Comparison of ENCODE assay signal across 8 mouse cellular contexts in the genomic region with DNA sequence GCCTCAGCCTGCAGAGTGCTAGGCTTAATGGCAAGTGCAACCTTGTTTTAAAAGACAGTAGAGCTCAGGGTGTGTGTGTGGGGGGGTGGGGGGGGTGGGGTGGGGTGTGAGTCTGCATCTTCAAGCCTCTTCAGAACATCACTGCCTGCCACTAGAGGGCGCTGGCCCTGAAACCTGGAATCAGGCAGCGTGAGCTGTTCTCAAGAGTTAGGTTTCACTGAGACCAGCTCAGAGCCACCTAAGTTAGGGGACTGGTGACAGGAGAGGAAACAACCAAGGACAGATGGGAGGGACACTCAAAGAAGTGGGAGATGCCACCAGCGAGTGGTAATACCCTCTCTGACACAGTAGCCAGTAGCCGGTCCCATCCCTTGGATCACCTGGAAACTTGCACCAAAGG.
A peak's percentile ranks its signal among the peaks of the same experiment; 100 is the strongest.
DNase-seq lines count a peak whose midpoint lies in the region; ATAC-seq and TF ChIP-seq lines count a peak whose summit lies in the region.

No protein-coding gene starts in this region.

- peak; percentile 79; the same call in 1 of the 2 replicates for TF ChIP-seq CTCF in testis, adult 2 months (IDR thresholded peaks at IDR 0.05; ENCODE audit: control insufficient read depth, insufficient read depth, insufficient replicate concordance, low read depth, low read length)

- no peaks in the 10 kb centered on the region for H3K36me3 ChIP-seq in testis, adult 2 months (ENCODE audit: control insufficient read depth, insufficient read depth, low read length)

- no peak overlapping the region for H3K27ac ChIP-seq in testis, adult 2 months (ENCODE audit: control insufficient read depth, insufficient read depth, low read depth, low read length)

- TF ChIP-seq POLR2A in testis, adult 2 months (IDR thresholded peaks at IDR 0.05; ENCODE audit: control insufficient read depth, low read depth, low read length), result no peak

- H3K27me3 ChIP-seq in testis, adult 2 months (ENCODE audit: control insufficient read depth, insufficient read depth, low read length), result no peaks in the 10 kb centered on the region

- H3K4me1 ChIP-seq in testis, adult 2 months (ENCODE audit: control insufficient read depth, insufficient read depth, low read length), result peaks cover 4% of the 10 kb centered on the region

- H3K4me3 ChIP-seq in testis, adult 2 months (ENCODE audit: control insufficient read depth, low read depth, low read length), result no peak overlapping the region; the same call in 1 of the 2 replicates

- peak; percentile 51 for DNase-seq in gastrocnemius, postnatal 10 days
- no peak for DNase-seq in gastrocnemius, postnatal 4 days (ENCODE audit: low spot score in 2 of 2)
- DNase-seq in testis, postnatal 14 days (ENCODE audit: low spot score), result no peak
- peak; percentile 27 for DNase-seq in forelimb bud, embryonic 11.5 days (ENCODE audit: low read depth, low spot score)
- no peak for DNase-seq in MN1 (ENCODE audit: low spot score)
- no peak for DNase-seq in urinary bladder, postnatal 4 days (ENCODE audit: low spot score in 2 of 2)

- ATAC-seq in megakaryocyte-erythroid progenitor cell, adult 5-6 weeks (replicated peaks; ENCODE audit: low FRiP score, low TSS enrichment, poor library complexity, severe bottlenecking), result peak; percentile 78

Comparison
In these comparisons a context has a peak if more than half of its experiments do, and no peak if none do; other contexts are left out.
1. DNase-seq: peak in gastrocnemius, postnatal 10 days (single experiment) and forelimb bud, embryonic 11.5 days (single experiment); none in gastrocnemius, postnatal 4 days (0 of 2), testis, postnatal 14 days (single experiment), MN1 (single experiment) and urinary bladder, postnatal 4 days (0 of 2).